8 mouse cellular contexts compared by ENCODE assay signal in the genomic region with DNA sequence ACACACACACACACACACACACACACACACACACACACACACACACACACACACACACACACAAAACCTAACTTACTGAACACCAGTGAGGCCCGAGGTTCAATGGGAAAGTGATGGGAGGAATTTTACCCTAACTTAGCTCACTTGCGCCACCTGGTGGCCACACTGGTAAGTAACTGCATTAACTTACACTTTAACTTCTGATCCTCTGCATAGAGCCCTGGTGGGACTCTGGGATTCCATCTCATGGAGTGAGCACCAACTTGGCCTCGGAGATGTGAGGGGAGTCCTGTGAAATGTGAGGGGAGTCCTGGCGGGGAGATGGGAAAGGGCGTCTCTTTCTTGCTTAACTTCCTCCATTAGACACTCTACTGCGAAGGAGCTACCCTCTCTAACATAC. TPM values are rescaled to one million over a fixed set of nuclear protein-coding genes. Genes with fewer than 3 reads are reported as not detected.
A peak's percentile ranks its signal among the peaks of the same experiment; 100 is the strongest.
DNase-seq lines count a peak whose midpoint lies in the region; ATAC-seq and TF ChIP-seq lines count a peak whose summit lies in the region.

No protein-coding gene starts in this region.

- TF ChIP-seq CTCF in left cerebral cortex, adult 2 months (IDR thresholded peaks at IDR 0.05), result peak; percentile 64
- peak; percentile 57; the same call in 1 of the 2 replicates for TF ChIP-seq CTCF in small intestine, adult 2 months (IDR thresholded peaks at IDR 0.05; ENCODE audit: extremely low read depth, insufficient read length, insufficient replicate concordance, low read depth, low read length)

- no peaks in the 10 kb centered on the region for H3K9me3 ChIP-seq in forebrain, embryonic 13.5 days (replicated peaks)
- H3K9me3 ChIP-seq in hindbrain, embryonic 16.5 days (ENCODE audit: control insufficient read depth, low read length), result no peaks in the 10 kb centered on the region
- no peaks in the 10 kb centered on the region for H3K9me3 ChIP-seq in midbrain, embryonic 11.5 days (ENCODE audit: control insufficient read depth, low read length)

- no peak overlapping the region for H3K4me3 ChIP-seq in forebrain, embryonic 13.5 days
- no peak overlapping the region for H3K4me3 ChIP-seq in hindbrain, embryonic 16.5 days (ENCODE audit: low read length)
- H3K4me3 ChIP-seq in left cerebral cortex, adult 2 months, result no peak overlapping the region
- no peak overlapping the region for H3K4me3 ChIP-seq in midbrain, embryonic 11.5 days (ENCODE audit: low read depth, low read length)
- H3K4me3 ChIP-seq in small intestine, adult 2 months (ENCODE audit: low read depth, low read length), result no peak overlapping the region

- no peaks in the 10 kb centered on the region for H3K27me3 ChIP-seq in forebrain, embryonic 13.5 days
- no peaks in the 10 kb centered on the region for H3K27me3 ChIP-seq in hindbrain, embryonic 16.5 days (replicated peaks; ENCODE audit: control insufficient read depth, insufficient read depth, low read length)
- H3K27me3 ChIP-seq in midbrain, embryonic 11.5 days (ENCODE audit: control insufficient read depth, insufficient read depth, low read length), result no peaks in the 10 kb centered on the region
- H3K27me3 ChIP-seq in small intestine, adult 2 months (ENCODE audit: control insufficient read depth, insufficient read depth, low read length), result no peaks in the 10 kb centered on the region

- no peak for TF ChIP-seq POLR2A in small intestine, adult 2 months (IDR thresholded peaks at IDR 0.05; ENCODE audit: low read depth, low read length)

- no peaks in the 10 kb centered on the region for H3K4me1 ChIP-seq in forebrain, embryonic 13.5 days
- H3K4me1 ChIP-seq in hindbrain, embryonic 16.5 days (ENCODE audit: control insufficient read depth, insufficient read depth, low read depth, low read length), result peaks cover 1% of the 10 kb centered on the region; the same call in 1 of the 2 replicates
- no peaks in the 10 kb centered on the region for H3K4me1 ChIP-seq in midbrain, embryonic 11.5 days (ENCODE audit: control insufficient read depth, insufficient read depth, low read length)
- H3K4me1 ChIP-seq in small intestine, adult 2 months (ENCODE audit: control insufficient read depth, insufficient read depth, insufficient read length, low read length), result no peaks in the 10 kb centered on the region

- no peak overlapping the region for H3K9ac ChIP-seq in forebrain, embryonic 13.5 days
- no peak overlapping the region for H3K9ac ChIP-seq in hindbrain, embryonic 16.5 days (ENCODE audit: low read depth, low read length)
- H3K9ac ChIP-seq in midbrain, embryonic 11.5 days (ENCODE audit: low read length), result no peak overlapping the region

- H3K4me2 ChIP-seq in forebrain, embryonic 13.5 days, result no peak overlapping the region
- no peak overlapping the region for H3K4me2 ChIP-seq in hindbrain, embryonic 16.5 days (ENCODE audit: low read length)
- no peak overlapping the region for H3K4me2 ChIP-seq in midbrain, embryonic 11.5 days

- ATAC-seq in forebrain, embryonic 13.5 days, result peak; percentile 61
- peak; percentile 62 for ATAC-seq in hindbrain, embryonic 16.5 days
- ATAC-seq in midbrain, embryonic 11.5 days (ENCODE audit: low FRiP score), result peak; percentile 40; the same call in 1 of the 2 replicates
- no peak for ATAC-seq in activated CD4-positive, CD25-positive, alpha-beta regulatory T cell, adult 4 months

- no peak overlapping the region for H3K27ac ChIP-seq in forebrain, embryonic 13.5 days
- H3K27ac ChIP-seq in hindbrain, embryonic 16.5 days (ENCODE audit: low read depth, low read length), result no peak overlapping the region
- no peak overlapping the region for H3K27ac ChIP-seq in left cerebral cortex, adult 2 months
- no peak overlapping the region for H3K27ac ChIP-seq in midbrain, embryonic 11.5 days (ENCODE audit: low read depth, low read length)
- no peak overlapping the region for H3K27ac ChIP-seq in small intestine, adult 2 months (ENCODE audit: insufficient read depth, low read depth, low read length)

- peak; percentile 95 for DNase-seq in NIH3T3 (ENCODE audit: low read depth)
- peak; percentile 54 for DNase-seq in c-Kit-positive CD71-positive TER-119-negative erythroid progenitor cells, embryonic 14.5 days (ENCODE audit: low read depth)
- peak; percentile 69 to 82 for DNase-seq in left cerebral cortex, adult 2 months (ENCODE audit: extremely low spot score in 1 of 2, low spot score in 2 of 2)
- DNase-seq in midbrain, embryonic 11.5 days (ENCODE audit: low spot score, missing footprints), result peak; percentile 99

- H3K36me3 ChIP-seq in forebrain, embryonic 13.5 days (ENCODE audit: poor library complexity, severe bottlenecking), result no peaks in the 10 kb centered on the region
- no peaks in the 10 kb centered on the region for H3K36me3 ChIP-seq in hindbrain, embryonic 16.5 days (ENCODE audit: control insufficient read depth, insufficient read depth, low read length)
- no peaks in the 10 kb centered on the region for H3K36me3 ChIP-seq in midbrain, embryonic 11.5 days (ENCODE audit: control insufficient read depth, insufficient read depth, low read length)
- no peaks in the 10 kb centered on the region for H3K36me3 ChIP-seq in small intestine, adult 2 months (ENCODE audit: control insufficient read depth, insufficient read depth, low read length)

- intact Hi-C loops in left cerebral cortex, adult 2 months (cut with DNase I), result loop anchor here (1.0 to 5.0 kb wide), 2 partner anchors 59 to 137 kb away; no protein-coding TSS in a partner anchor

- WGBS in forebrain, embryonic 13.5 days, result 26% methylated on average over 6 of the region's 6 CpGs
- 22% methylated on average over 6 of the region's 6 CpGs for WGBS in hindbrain, embryonic 16.5 days
- WGBS in midbrain, embryonic 11.5 days, result 25% methylated on average over 6 of the region's 6 CpGs
- 25% methylated on average over 6 of the region's 6 CpGs for WGBS in small intestine, adult 2 months

RNA-seq across cellular contexts. Expression of a gene that starts 38.5 kb away (rescaled TPM):
- polyA plus RNA-seq in forebrain, embryonic 13.5 days (2015; fragmentation: Nextera tagmentation; extraction: Ambion mirVana), result not detected in 2 replicates
- 0.07 TPM in 1 of 2 replicates, not detected in the other for polyA plus RNA-seq in hindbrain, embryonic 16.5 days (2015; fragmentation: Nextera tagmentation; extraction: Ambion mirVana)
- total RNA-seq in left cerebral cortex, adult 2 months (2021), result not detected
- polyA plus RNA-seq in midbrain, embryonic 11.5 days (2014; fragmentation: Nextera tagmentation; extraction: Ambion mirVana), result 0.07 TPM in 1 of 2 replicates, not detected in the other
- polyA plus RNA-seq in small intestine, adult 2 months (2012; rRNA removed), result 0.65 and 1.3 TPM in 2 replicates
- polyA plus RNA-seq in activated CD4-positive, CD25-positive, alpha-beta regulatory T cell, adult 4 months (2017; shearing (Covaris generic)), result 1 to 10 TPM; 5.1 to 6.7 TPM

RNA-seq across cellular contexts. Expression of a gene that starts 47.2 kb away (rescaled TPM):
- polyA plus RNA-seq in forebrain, embryonic 13.5 days (2015; fragmentation: Nextera tagmentation; extraction: Ambion mirVana), result 13.2 and 16.3 TPM in 2 replicates
- 26.9 and 30.6 TPM in 2 replicates for polyA plus RNA-seq in hindbrain, embryonic 16.5 days (2015; fragmentation: Nextera tagmentation; extraction: Ambion mirVana)
- total RNA-seq in left cerebral cortex, adult 2 months (2021), result 1 to 10 TPM; 8.1 to 8.3 TPM
- 15.3 and 17.3 TPM in 2 replicates for polyA plus RNA-seq in midbrain, embryonic 11.5 days (2014; fragmentation: Nextera tagmentation; extraction: Ambion mirVana)
- 3.0 and 3.2 TPM in 2 replicates for polyA plus RNA-seq in small intestine, adult 2 months (2012; rRNA removed)
- polyA plus RNA-seq in activated CD4-positive, CD25-positive, alpha-beta regulatory T cell, adult 4 months (2017; shearing (Covaris generic)), result not detected
